Mouse (Mus musculus): ENCODE results near the gene Fgd3. TPM values are rescaled to one million over a fixed set of nuclear protein-coding genes. Genes with fewer than 3 reads are reported as not detected.

Fgd3 gene
- 1.8 and 3.4 TPM in 2 replicates for total RNA-seq (2015; ENCODE audit: low replicate concordance)
- total RNA-seq (2017; ENCODE audit: low replicate concordance): 3.1 and 5.5 TPM in 2 replicates

GRCm38 (mm10) chr13:49320040-49320439 is at the start of gene Fgd3:
TSS of gene Fgd3 (minus strand) at chr13:49320311.
- ATAC-seq (replicated peaks; ENCODE audit: low FRiP score, poor library complexity, severe bottlenecking): no peak

DNA sequence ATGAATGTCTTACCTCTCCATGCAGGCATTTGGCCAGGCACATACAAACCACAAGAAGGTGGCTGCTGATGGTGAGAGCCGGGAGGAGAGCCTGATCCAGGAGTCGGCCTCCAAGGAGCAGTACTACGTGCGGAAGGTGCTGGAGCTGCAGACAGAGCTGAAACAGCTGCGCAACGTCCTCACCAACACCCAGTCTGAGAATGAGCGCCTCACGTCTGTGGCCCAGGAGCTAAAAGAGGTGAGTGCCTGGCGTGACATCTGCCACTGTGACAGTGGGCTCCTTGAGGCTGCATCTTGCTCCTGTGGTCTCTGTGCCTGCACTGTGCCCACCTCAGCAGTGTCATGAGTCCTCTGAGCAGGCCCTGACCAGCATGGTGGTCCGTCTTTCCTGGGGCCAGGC is 49.3 kb upstream of the Fgd3 start:
- ATAC-seq (replicated peaks; ENCODE audit: low FRiP score, poor library complexity, severe bottlenecking): no peak

- ATAC-seq (replicated peaks; ENCODE audit: low FRiP score, poor library complexity, severe bottlenecking): no peak
Observed at GRCm38 (mm10) chr13:49367657-49368440, 47.7 kb upstream of the Fgd3 start.

- ATAC-seq (replicated peaks; ENCODE audit: low FRiP score, poor library complexity, severe bottlenecking): no peak
Observed at GRCm38 (mm10) chr13:49364716-49365115, 44.6 kb upstream of the Fgd3 start.

DNA sequence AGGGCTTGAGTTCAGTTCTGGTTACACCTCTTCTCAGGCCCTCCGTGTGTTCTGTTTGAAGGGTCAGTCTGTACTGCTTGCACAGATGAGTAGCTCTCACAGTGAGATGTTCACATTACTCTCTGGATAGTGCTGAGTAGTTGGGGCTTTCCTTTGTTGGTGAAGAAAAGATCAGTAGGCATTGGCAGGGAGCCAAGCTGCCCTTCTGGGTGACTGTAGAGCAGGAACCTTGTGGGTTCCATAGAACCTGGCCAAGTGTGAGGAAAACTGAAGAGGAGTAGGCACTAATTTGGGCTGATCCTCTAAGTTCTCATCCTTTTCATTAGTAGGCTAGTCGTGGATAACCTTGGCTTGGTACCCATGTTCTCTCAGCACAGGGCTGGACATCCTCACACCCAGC is 42.7 kb upstream of the Fgd3 start:
- no peak for ATAC-seq (replicated peaks; ENCODE audit: low FRiP score, poor library complexity, severe bottlenecking)

- no peak for ATAC-seq (replicated peaks; ENCODE audit: low FRiP score, poor library complexity, severe bottlenecking)
Observed at GRCm38 (mm10) chr13:49362364-49362763, 42.3 kb upstream of the Fgd3 start.

GRCm38 (mm10) chr13:49360906-49361406 is 40.8 kb upstream of the Fgd3 start:
- no peak for ATAC-seq (replicated peaks; ENCODE audit: low FRiP score, poor library complexity, severe bottlenecking)

DNA sequence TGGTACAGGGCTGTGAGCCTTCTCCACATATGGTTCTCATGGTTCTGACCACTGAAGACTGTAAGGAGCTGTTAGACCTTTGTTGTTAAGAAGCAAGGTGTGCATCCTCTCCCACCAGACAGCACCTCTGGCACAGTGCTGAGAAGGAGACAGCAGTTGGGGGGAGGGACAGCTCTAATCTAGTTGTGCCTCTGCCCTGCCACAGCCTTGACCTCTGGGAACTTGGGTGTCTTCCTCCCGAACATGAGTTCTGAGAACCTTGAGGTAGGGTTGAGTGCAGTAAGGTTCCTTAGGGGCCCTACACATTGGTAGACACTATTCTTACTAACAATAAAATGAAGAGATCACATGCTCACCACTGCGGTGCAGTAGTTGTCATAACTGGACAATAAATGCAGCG is 38.1 kb upstream of the Fgd3 start:
- no peak for ATAC-seq (replicated peaks; ENCODE audit: low FRiP score, poor library complexity, severe bottlenecking)

- ATAC-seq (replicated peaks; ENCODE audit: low FRiP score, poor library complexity, severe bottlenecking): no peak
Observed at GRCm38 (mm10) chr13:49357367-49358026, 37.4 kb upstream of the Fgd3 start.

DNA sequence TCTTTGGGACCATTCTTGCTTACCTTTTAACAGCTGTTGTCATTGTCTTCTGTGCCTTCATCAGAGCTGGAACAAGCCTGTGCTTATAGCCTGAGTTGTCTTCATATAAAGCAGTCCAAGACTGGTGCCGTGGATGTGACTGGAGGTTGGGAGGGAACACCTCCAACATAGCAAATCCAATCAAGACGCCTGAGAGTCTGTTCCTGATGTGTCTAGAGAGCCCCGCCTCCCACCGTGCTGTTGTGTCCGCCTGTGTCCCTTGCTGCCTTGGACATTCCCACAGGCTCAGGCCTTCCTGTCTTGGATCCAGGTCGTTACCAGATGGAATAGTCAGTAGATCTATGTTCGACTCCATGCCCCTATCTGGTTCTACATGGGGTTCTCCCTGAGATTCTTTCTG is 36.0 kb upstream of the Fgd3 start:
- ATAC-seq (replicated peaks; ENCODE audit: low FRiP score, poor library complexity, severe bottlenecking): no peak

- ATAC-seq (replicated peaks; ENCODE audit: low FRiP score, poor library complexity, severe bottlenecking): no peak
Observed at GRCm38 (mm10) chr13:49355461-49356061, 35.5 kb upstream of the Fgd3 start.

- no peak for ATAC-seq (replicated peaks; ENCODE audit: low FRiP score, poor library complexity, severe bottlenecking)
Observed at GRCm38 (mm10) chr13:49353991-49354507, 33.9 kb upstream of the Fgd3 start.

- no peak for ATAC-seq (replicated peaks; ENCODE audit: low FRiP score, poor library complexity, severe bottlenecking)
Observed at GRCm38 (mm10) chr13:49353422-49353821, 33.3 kb upstream of the Fgd3 start.

GRCm38 (mm10) chr13:49352581-49353159 is 32.6 kb upstream of the Fgd3 start:
- ATAC-seq (replicated peaks; ENCODE audit: low FRiP score, poor library complexity, severe bottlenecking): no peak

- ATAC-seq (replicated peaks; ENCODE audit: low FRiP score, poor library complexity, severe bottlenecking): no peak
Observed at GRCm38 (mm10) chr13:49349836-49350505, 29.9 kb upstream of the Fgd3 start.

DNA sequence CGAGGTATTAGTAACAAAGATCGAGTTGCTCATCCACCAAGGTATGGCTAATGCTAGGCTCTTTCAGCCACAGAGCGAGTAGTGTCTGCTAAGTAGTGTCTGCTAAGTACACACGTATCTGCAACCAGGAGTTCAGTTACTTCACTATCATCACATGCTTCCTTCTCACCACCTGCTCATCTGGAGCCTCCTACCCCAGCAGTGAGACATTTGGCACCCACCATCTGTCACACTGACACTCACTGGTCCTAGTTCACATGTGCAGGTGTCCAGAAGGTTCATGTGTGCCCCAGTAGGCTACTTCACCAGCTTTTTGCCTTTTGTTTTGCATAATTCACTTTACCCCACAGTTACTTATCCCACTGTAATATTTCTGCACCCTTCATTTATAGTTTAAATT is 29.2 kb upstream of the Fgd3 start:
- ATAC-seq (replicated peaks; ENCODE audit: low FRiP score, poor library complexity, severe bottlenecking): no peak

DNA sequence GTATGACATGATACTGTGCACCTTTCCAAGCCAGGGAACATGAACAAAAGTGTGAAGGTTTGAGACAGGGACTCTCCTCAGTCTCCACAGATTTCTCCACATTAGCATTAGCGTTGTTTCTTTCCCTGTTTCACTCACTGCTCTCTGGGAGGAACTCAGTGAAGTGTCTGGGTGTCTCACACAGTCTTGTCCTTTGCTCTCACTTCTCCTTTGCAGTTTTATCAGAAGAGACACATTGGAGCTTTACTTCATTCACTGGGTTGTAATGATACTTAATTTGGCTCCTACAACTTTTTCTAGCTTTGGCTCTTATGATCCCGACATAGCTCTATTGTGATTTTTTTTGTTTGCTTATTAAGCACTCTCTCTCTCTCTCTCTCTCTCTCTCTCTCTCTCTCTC is 28.4 kb upstream of the Fgd3 start:
- no peak for ATAC-seq (replicated peaks; ENCODE audit: low FRiP score, poor library complexity, severe bottlenecking)

DNA sequence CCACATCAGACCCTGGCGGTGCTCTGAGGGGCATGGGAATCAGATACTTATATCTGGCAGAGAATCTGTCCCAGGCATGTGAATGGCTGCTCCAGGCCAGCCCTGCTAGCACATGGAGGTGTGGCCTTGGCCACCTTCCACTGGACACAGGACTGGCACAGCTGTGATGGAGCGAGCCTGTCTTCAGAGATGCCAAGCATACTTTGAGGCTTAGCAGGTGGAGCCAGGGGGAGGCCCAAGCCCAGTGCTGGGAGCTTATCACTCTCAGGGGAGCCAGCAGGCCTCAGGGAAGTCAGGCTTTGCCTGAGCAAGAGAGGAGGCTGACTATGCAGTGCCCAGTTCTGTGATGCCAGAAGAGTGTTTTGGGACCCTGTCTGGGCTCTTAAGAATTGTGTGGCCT is 25.4 kb upstream of the Fgd3 start:
- no peak for ATAC-seq (replicated peaks; ENCODE audit: low FRiP score, poor library complexity, severe bottlenecking)

GRCm38 (mm10) chr13:49344567-49344966 is 24.5 kb upstream of the Fgd3 start:
- peak; percentile 25 for ATAC-seq (replicated peaks; ENCODE audit: low FRiP score, poor library complexity, severe bottlenecking)

- ATAC-seq (replicated peaks; ENCODE audit: low FRiP score, poor library complexity, severe bottlenecking): no peak
Observed at GRCm38 (mm10) chr13:49342723-49343100, 22.6 kb upstream of the Fgd3 start.
